Mouse (Mus musculus): ENCODE measurements at regions not wholly inside any gene's neighbourhood (a gene's known extent, or its start where the extent isn't known, plus 50 kb on each side); places are given as distances from the start of the nearest gene placed in this dataset.
"Not testable (repeated sequence)": the region's sequence is repeated elsewhere in the genome, so short reads cannot be mapped to it uniquely, and the experiment has no call there.

DNA sequence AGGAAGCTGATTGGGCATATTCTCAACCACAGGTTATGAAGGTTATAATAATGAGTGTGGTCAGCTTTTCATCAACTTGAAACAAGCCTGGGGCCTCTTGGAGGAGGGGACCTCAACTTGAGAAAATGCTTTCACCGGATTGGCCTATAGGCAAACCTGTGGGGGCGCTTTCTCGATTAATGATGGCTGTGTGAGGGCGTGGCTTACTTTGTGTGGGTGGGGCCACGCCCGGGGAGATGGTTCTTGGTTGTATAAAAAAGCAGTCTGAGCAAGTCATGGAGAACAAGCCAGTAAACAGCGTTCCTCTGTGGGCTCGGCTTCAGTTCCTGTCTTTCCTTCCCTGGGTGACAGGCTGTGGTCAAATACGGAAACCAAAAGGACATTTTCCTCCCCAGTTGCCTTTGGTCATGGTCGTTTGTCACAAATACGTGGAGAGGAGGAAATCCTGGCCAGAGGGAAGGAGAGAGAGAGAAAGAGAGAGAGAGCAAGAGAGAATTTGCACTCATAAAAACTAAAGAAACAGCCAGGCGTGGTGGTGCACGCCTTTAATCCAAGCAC is 163.1 kb downstream of the Ifng start:
- DNase-seq = no peak

- DNase-seq = no peak
These were observed 164.4 kb downstream of the Ifng start for GRCm38 (mm10) chr10:118605156-118605821.

DNA sequence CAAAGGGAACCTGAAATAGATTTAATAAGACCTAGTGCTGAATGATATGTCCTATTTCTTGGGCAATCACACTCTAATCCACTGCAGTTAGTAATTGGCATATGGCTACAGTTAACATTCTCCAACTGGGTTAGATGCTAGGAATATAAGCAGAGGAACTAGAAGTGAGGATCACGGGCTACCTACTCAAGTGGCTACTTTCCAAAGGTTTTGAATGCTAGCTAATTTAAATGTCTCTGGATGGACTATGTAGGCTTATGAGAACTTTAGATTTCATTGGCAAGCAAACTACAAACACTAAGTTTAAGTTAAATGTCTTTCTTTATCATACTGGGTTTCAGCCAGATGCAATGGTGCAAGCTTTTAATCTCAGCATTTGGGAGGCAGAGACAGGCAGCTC is 166.6 kb downstream of the Ifng start:
- no peak for DNase-seq

GRCm38 (mm10) chr10:118608376-118609145 is 167.7 kb downstream of the Ifng start:
- no peak for DNase-seq

DNA sequence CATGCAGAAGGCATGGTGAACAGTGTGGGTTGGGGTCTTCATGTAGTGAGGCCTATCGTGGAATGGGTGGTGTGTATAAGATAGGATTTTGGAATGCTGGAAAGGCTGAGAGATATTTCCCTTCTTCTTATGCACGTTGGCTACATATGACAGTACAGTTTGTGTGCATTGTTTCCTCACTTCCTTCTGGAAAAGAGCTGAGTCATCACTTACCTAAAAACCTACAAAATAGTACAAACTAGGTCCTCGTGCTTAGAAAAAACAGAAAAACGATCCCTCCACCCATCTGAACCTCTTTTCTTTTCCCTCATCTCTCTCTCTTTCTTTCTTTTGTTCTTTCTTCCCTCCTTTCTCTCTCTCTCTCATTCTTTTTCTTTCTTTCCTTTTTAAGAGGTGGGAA is 168.3 kb downstream of the Ifng start:
- no peak for DNase-seq

DNA sequence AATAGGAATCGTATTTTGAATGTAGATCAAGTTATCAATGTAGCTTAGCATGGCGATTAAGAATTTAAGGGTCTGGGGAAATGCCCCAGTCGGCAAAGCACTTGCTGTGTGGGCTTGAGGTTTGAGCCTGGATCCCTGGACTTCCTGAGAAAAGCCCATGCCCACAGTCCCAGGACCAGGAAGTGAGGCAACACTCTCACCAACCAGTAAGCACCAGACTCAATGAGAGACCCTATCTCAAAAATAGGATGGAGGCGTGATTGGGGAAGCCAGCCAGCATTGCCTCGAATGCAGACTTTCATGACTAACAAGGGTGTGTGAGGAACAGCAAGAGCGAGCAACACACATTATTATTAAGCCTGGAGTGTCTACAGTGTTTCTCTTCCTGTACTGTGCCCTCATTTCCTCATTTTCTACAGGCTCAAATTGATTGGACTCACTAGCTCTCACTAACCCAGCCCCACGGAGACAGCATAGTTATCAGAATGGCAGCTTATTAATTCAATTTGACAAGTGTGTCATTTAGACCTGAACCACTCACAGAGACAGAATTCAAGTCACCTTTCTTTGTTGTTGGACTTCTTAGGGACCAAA is 170.1 kb downstream of the Ifng start:
- DNase-seq = no peak

DNA sequence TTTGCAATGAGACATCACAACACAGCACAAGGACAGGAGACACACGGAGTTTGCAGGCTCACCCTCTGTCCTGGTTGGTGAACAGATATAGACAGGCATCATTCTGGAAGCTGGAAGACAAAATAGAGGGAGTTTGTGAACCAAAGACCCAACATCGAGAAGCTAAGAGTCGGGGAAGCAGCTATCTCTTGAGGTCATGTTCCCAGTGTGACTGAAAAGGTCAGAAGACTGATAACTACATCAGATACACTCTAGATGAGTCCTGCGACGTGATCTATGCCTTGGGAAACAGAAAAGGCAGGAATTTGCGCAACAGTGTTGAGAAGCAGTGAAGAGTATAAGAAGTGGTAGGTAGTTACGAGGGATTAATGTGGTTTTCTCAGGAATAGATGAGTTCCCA is 171.2 kb downstream of the Ifng start:
- no peak for DNase-seq

DNA sequence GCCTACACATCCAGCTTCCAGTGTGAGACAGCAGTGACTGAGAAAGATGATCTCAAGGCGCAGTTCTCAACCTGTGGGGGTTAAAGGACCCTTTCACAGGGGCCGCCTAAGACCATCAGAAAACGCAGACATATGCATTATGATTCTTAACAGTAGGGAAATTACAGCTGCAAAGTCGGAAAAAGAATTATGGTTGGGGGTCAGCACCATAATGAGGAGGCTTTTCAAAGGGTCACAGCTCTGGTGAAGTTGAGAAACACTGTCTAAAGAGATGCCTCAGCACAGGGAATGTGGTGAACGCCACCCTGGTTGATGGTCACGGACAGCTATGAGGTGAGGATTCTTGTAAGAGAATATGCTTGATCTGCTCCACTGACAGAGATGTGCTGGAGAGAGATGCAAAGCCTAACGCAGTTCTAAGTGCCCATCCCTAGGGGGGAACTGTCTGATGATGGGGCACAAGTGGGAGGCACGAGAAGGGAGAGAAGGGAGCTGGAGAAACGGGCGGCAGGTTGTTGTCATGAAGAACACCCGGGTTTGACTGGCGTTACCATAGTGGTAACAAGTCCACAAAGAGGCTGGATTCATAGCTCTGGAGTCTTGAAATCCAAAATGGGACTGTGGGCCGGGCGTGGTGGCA is 172.3 kb downstream of the Ifng start:
- DNase-seq = no peak

- DNase-seq = no peak
These were observed 173.5 kb downstream of the Ifng start for GRCm38 (mm10) chr10:118614251-118614865.

DNA sequence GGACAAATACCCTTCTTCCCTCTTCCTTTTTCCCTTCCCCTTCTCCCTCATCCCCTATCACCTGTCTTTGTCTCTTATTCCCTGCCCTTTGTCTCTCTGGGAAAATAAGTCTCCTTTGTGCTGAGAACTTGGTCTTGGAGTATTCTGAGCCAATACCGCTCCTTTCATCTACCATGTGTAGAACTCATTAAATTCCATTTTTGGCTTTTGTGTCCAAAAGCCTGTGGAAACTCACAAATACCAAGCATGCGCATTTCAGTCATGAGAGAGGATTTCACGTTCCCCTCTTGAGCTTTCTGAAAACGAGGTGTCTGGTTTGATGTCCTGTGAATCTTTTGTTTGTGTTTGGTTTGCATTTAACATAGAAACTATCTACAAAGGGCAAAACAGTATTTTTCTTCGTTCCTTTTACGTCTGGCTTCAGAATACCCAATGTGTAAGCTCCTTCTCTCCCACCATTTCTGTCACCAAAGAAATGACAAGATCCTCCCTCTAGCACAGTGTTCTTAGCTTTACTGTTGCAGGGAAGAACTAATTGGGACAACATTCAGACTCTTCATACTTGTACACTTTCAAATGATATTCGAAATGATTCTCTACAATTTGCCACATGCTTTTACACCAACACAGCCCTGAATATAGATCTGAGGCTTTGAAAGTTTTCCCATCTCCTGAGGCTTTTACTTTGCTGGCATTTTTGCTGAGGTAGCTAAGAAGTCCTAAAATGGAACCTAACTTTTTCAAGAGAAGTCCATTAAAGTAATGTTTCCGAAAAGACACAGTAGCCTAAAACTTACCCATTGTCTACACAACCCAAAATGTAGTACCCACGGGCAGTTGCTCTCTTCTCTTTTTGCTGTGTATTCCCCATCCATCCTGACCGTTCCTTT is 174.5 kb downstream of the Ifng start:
- DNase-seq = no peak

DNA sequence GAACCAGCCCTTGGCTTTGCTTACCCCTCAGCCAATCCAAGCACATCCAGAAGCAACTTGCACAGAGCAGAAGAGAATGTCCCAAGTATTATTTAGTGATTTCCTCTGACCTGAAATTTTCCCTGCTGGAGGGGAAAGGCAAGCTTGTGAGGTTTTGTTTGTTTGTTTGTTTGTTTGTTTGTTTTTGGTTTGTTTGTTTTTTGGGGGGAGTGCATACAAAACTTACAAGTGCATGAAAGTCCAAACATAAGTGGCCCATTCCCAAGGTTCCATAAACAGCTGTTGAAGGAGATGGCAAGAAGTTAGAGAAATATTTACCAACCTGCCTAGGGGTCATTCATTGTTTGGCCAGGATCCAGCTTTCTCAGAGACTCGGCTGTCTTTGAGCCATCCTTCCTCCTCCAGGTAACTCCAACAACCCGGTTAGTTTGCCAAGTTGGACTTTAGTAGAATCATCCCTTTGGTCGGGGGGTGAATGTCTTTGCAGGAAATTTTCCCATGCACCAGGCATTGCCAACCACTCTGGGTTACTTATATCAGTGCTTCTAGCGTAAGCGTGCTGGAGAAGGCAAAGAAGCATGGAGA is 175.3 kb downstream of the Ifng start:
- no peak for DNase-seq

- DNase-seq = no peak
These were observed 176.6 kb downstream of the Ifng start for GRCm38 (mm10) chr10:118617291-118618044.

DNA sequence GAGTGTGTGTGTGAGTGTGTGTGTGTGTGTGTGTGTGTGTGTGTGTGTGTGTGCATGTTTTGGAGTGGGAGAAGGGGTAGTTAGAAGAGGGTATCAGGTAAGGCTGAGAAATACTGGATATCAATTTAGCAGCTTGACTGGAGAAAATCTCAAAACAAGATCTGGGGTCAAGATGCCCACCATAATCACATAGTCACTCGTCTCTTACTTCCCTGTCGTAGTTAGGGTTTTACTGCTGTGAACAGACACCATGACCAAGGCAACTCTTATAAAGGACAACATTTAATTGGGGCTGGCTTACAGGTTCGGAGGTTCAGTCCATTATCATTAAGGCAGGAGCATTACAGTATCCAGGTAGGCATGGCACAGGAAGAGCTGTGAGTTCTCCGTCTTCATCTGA is 177.4 kb downstream of the Ifng start:
- DNase-seq = not testable (repeated sequence)

DNA sequence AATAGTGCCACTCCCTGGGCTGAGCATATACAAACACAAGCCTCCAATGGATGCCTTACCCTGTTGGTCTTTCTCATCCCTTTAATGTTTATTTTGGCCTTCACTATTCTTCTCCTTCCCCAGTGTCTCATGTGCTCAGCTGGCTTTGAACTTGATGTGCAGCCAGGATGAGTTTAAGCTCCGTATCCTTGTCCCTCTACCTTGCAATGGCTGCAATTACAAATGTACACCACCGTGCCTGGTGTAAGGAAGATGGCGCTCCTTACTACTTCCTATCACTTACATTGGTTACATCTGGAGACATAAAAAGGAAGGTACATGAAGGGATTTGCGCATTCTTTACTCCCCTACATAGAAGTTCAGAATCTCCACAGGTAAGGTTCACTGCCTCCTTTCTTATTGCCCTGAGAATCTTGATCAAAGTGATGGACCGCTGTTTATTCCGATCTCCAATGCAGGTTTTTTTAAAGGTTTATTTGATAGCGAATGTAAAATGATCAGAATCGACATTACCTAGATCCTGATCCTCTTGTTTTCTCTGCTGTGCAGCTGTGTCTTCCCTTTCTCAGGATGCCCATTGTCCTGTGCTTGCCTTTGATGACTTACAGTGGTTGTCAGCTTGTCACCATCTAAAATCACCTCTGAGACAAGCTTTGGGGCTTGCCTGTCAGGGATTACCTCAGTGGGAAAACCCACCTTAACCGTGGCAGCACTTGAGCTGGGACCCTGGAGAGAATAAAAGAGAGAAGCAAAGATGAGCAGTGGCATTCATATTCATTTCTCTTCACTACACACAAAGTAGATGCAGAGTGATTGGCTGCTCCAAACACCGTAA is 178.1 kb downstream of the Ifng start:
- DNase-seq = no peak

- DNase-seq = no peak
These were observed 178.8 kb downstream of the Ifng start for GRCm38 (mm10) chr10:118619601-118620000.

DNA sequence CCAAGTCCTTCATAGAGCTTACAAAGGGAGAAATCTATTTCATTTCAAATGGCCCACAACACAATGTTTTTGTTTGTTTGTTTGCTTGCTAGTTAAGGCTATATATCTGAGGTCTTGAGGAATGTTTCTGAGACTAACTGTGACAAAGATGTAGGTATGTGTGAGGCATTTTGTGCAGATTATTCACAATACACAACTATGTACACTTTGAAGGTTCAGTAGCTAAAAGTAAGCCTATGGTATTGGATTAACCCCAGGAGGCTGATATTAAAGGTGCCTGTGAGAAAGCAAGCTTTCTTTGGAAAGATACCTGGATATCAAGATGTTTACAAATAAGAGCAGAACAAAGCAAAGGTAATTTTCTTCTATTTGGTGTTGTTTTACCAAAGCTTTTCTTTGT is 179.8 kb downstream of the Ifng start:
- DNase-seq = no peak

DNA sequence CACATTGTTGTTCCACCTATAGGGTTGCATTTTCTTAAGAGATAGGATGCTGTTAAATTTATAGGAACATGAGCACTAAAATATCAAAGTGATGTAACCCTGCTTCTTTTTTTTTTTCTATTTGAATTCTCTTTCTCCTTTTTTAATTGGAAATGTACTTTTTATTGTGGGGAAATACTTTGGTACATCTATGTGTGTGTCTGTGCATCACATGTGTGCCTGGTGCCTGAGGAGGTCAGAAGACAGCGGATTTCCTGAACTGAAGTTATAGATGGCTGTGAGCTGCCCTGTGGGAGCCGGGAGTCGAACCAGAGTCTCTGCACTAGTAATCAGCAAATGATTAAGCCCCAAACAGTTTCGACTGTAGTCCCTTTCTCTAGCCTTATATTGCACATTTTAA is 180.7 kb downstream of the Ifng start:
- no peak for DNase-seq

DNA sequence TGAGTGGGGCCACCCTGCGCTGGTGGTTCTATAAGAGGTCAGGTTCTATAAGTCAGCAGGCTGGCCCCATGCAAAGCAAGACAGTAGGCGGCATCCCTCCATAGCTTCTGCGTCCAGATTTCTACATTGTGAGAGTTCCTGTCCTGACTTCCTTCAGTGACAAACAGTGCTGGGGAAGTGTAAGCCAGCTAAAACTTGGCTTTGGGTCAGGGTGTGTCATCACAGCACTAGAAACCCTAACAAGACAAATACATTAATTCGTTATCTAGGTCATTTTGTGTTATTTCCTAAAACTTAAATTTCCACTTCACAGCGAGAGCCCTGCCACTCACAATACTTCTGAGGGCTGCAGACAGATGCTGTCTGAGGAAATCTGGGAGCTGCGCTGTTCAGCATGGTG is 181.3 kb downstream of the Ifng start:
- no peak for DNase-seq

DNA sequence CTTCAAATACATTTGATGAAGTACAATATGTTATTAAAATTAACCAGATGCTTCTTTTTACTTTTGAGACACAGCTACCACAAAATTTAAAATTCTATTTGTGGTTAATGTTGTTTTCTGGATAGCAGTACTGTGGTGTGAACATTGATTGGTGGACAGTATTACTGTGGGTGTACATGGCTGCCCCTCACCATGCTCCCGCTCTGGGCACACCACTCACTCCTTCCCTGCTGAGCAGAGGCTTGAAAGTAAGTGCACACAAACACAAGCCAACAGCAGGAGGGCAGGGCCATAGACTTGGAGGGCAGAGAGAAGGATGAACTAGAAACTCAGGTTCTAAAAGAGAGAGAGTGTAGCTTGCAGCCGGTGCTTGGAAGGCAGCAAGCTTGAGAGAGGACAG is 182.1 kb downstream of the Ifng start:
- DNase-seq = no peak

- DNase-seq = no peak
These were observed 183.5 kb downstream of the Ifng start for GRCm38 (mm10) chr10:118624368-118624767.
